Mouse (Mus musculus): Measurements from ENCODE around the gene Sgsm2. TPM values are rescaled to one million over a fixed set of nuclear protein-coding genes. Genes with fewer than 3 reads are reported as not detected.
A peak's percentile ranks its signal among the peaks of the same experiment; 100 is the strongest.
"Not testable (repeated sequence)": the region's sequence is repeated elsewhere in the genome, so short reads cannot be mapped to it uniquely, and the experiment has no call there.

Sgsm2 gene
- polyA plus RNA-seq, 1 experiment from 2014 or later: 4.2 TPM

GRCm38 (mm10) chr11:74826702-74827101 lies 70.2 kb downstream of the Sgsm2 start:
- H3K27me3 ChIP-seq (replicated peaks): no peaks in the 10 kb centered on the region
- no peak overlapping the region for H3K9ac ChIP-seq
- no peak overlapping the region for H3K4me3 ChIP-seq
- H3K4me1 ChIP-seq: peaks cover 25% of the 10 kb centered on the region
- H3K36me3 ChIP-seq: peaks cover 7% of the 10 kb centered on the region; the same call in 1 of the 2 replicates
- no peak overlapping the region for H3K27ac ChIP-seq (replicated peaks)
- no peak overlapping the region for H3K4me2 ChIP-seq
- no peaks in the 10 kb centered on the region for H3K9me3 ChIP-seq
- WGBS: 80% methylated on average over 5 of the region's 5 CpGs
- ATAC-seq (ENCODE audit: extremely low read depth, insufficient number of reproducible peaks, low FRiP score, low TSS enrichment): no peak

GRCm38 (mm10) chr11:74826151-74826550 lies 70.7 kb downstream of the Sgsm2 start:
- no peak for ATAC-seq (ENCODE audit: extremely low read depth, insufficient number of reproducible peaks, low FRiP score, low TSS enrichment)
- 56% methylated on average over 7 of the region's 7 CpGs for WGBS
- peaks cover 7% of the 10 kb centered on the region; the same call in 1 of the 2 replicates for H3K36me3 ChIP-seq
- H3K9ac ChIP-seq: no peak overlapping the region
- H3K9me3 ChIP-seq: no peaks in the 10 kb centered on the region
- H3K4me1 ChIP-seq: peaks cover 25% of the 10 kb centered on the region
- no peak overlapping the region for H3K4me3 ChIP-seq
- H3K27ac ChIP-seq (replicated peaks): no peak overlapping the region
- no peaks in the 10 kb centered on the region for H3K27me3 ChIP-seq (replicated peaks)
- no peak overlapping the region for H3K4me2 ChIP-seq

GRCm38 (mm10) chr11:74822746-74823440 lies 74.0 kb downstream of the Sgsm2 start:
- Histone ChIP-seq H3K27me3 (replicated peaks) (no peaks in the 10 kb centered on the region), H3K4me2 (no peak overlapping the region), H3K27ac (replicated peaks) (no peak overlapping the region), H3K9ac (no peak overlapping the region), H3K9me3 (no peaks in the 10 kb centered on the region), H3K36me3 (peaks cover 28% of the 10 kb centered on the region), H3K4me3 (no peak overlapping the region), H3K4me1 (peaks cover 8% of the 10 kb centered on the region)
- no peak for ATAC-seq (ENCODE audit: extremely low read depth, insufficient number of reproducible peaks, low FRiP score, low TSS enrichment)
- 76% methylated on average over 7 of the region's 7 CpGs for WGBS

- ATAC-seq (ENCODE audit: extremely low read depth, insufficient number of reproducible peaks, low FRiP score, low TSS enrichment): no peak
- Histone ChIP-seq H3K4me3 (no peak overlapping the region), H3K9ac (no peak overlapping the region), H3K4me1 (0 out of 2 replicates have a peak, but pooled peaks cover 5% of the 10 kb centered on the region), H3K4me2 (no peak overlapping the region), H3K27me3 (replicated peaks) (no peaks in the 10 kb centered on the region), H3K9me3 (no peaks in the 10 kb centered on the region), H3K36me3 (peaks cover 42% of the 10 kb centered on the region), H3K27ac (replicated peaks) (no peak overlapping the region)
- 27% methylated on average over 1 of the region's 1 CpGs for WGBS
Observed at GRCm38 (mm10) chr11:74821463-74821862, 75.4 kb downstream of the Sgsm2 start.

- Histone ChIP-seq H3K4me3 (no peak overlapping the region), H3K9me3 (no peaks in the 10 kb centered on the region), H3K9ac (no peak overlapping the region), H3K4me1 (0 out of 2 replicates have a peak, but pooled peaks cover under 1% of the 10 kb centered on the region), H3K27me3 (replicated peaks) (no peaks in the 10 kb centered on the region), H3K4me2 (no peak overlapping the region), H3K27ac (replicated peaks) (no peak overlapping the region), H3K36me3 (peaks cover 45% of the 10 kb centered on the region)
- 57% methylated on average over 1 of the region's 1 CpGs for WGBS
- ATAC-seq (ENCODE audit: extremely low read depth, insufficient number of reproducible peaks, low FRiP score, low TSS enrichment): no peak
Observed at GRCm38 (mm10) chr11:74820921-74821320, 75.9 kb downstream of the Sgsm2 start.

- Histone ChIP-seq H3K9me3 (no peaks in the 10 kb centered on the region), H3K27ac (replicated peaks) (no peak overlapping the region), H3K4me3 (no peak overlapping the region), H3K4me1 (peaks cover 8% of the 10 kb centered on the region), H3K36me3 (peaks cover 57% of the 10 kb centered on the region), H3K9ac (no peak overlapping the region), H3K4me2 (no peak overlapping the region), H3K27me3 (replicated peaks) (no peaks in the 10 kb centered on the region)
- no peak for ATAC-seq (ENCODE audit: extremely low read depth, insufficient number of reproducible peaks, low FRiP score, low TSS enrichment)
Observed at GRCm38 (mm10) chr11:74815795-74816194, 81.1 kb downstream of the Sgsm2 start.

- Histone ChIP-seq H3K4me1 (peaks cover 8% of the 10 kb centered on the region), H3K9ac (peak overlapping the region; percentile 33; the same call in 1 of the 2 replicates), H3K27me3 (replicated peaks) (no peaks in the 10 kb centered on the region), H3K4me2 (peak overlapping the region; percentile 8; the same call in 1 of the 2 replicates), H3K4me3 (no peak overlapping the region), H3K36me3 (peaks cover 56% of the 10 kb centered on the region), H3K9me3 (no peaks in the 10 kb centered on the region), H3K27ac (replicated peaks) (peak overlapping the region; percentile 53)
- 62% methylated on average over 5 of the region's 5 CpGs for WGBS
- ATAC-seq (ENCODE audit: extremely low read depth, insufficient number of reproducible peaks, low FRiP score, low TSS enrichment): no peak
Observed at GRCm38 (mm10) chr11:74811538-74811937, 85.3 kb downstream of the Sgsm2 start.

GRCm38 (mm10) chr11:74811027-74811426 lies 85.8 kb downstream of the Sgsm2 start:
- ATAC-seq (ENCODE audit: extremely low read depth, insufficient number of reproducible peaks, low FRiP score, low TSS enrichment): peak; percentile 19; the same call in 1 of the 2 replicates
- peak overlapping the region; percentile 8; the same call in 1 of the 2 replicates for H3K4me2 ChIP-seq
- H3K36me3 ChIP-seq: peaks cover 56% of the 10 kb centered on the region
- H3K9ac ChIP-seq; H3K4me1 ChIP-seq; H3K4me3 ChIP-seq; H3K9me3 ChIP-seq; H3K27me3 ChIP-seq (replicated peaks): not testable (repeated sequence)
- 23% methylated on average over 3 of the region's 3 CpGs for WGBS
- H3K27ac ChIP-seq (replicated peaks): peak overlapping the region; percentile 53

- Histone ChIP-seq H3K36me3 (peaks cover 65% of the 10 kb centered on the region), H3K4me2 (no peak overlapping the region), H3K4me3 (no peak overlapping the region), H3K9me3 (no peaks in the 10 kb centered on the region), H3K27ac (replicated peaks) (no peak overlapping the region), H3K9ac (no peak overlapping the region), H3K27me3 (replicated peaks) (no peaks in the 10 kb centered on the region), H3K4me1 (peaks cover 8% of the 10 kb centered on the region)
- ATAC-seq (ENCODE audit: extremely low read depth, insufficient number of reproducible peaks, low FRiP score, low TSS enrichment): no peak
Observed at GRCm38 (mm10) chr11:74810134-74810533, 86.7 kb downstream of the Sgsm2 start.

GRCm38 (mm10) chr11:74808251-74808853 lies 88.5 kb downstream of the Sgsm2 start:
- H3K9ac ChIP-seq: no peak overlapping the region
- 79% methylated on average over 6 of the region's 6 CpGs for WGBS
- no peaks in the 10 kb centered on the region for H3K27me3 ChIP-seq (replicated peaks)
- no peak for ATAC-seq (ENCODE audit: extremely low read depth, insufficient number of reproducible peaks, low FRiP score, low TSS enrichment)
- H3K4me2 ChIP-seq: no peak overlapping the region
- no peak overlapping the region for H3K4me3 ChIP-seq
- no peaks in the 10 kb centered on the region for H3K9me3 ChIP-seq
- peaks cover 71% of the 10 kb centered on the region for H3K36me3 ChIP-seq
- H3K27ac ChIP-seq (replicated peaks): no peak overlapping the region
- H3K4me1 ChIP-seq: peaks cover 8% of the 10 kb centered on the region

GRCm38 (mm10) chr11:74807246-74807882 lies 89.5 kb downstream of the Sgsm2 start:
- H3K9ac ChIP-seq: no peak overlapping the region

More at GRCm38 (mm10) chr11:74807246-74807882, 89.5 kb downstream of the Sgsm2 start:
- no peak overlapping the region for H3K4me3 ChIP-seq
- no peaks in the 10 kb centered on the region for H3K27me3 ChIP-seq (replicated peaks)
- WGBS: 91% methylated on average over 6 of the region's 6 CpGs
- H3K9me3 ChIP-seq: no peaks in the 10 kb centered on the region
- H3K36me3 ChIP-seq: peaks cover 75% of the 10 kb centered on the region
- no peak overlapping the region for H3K27ac ChIP-seq (replicated peaks)
- no peak overlapping the region for H3K4me2 ChIP-seq
- ATAC-seq (ENCODE audit: extremely low read depth, insufficient number of reproducible peaks, low FRiP score, low TSS enrichment): no peak
- H3K4me1 ChIP-seq: peaks cover 8% of the 10 kb centered on the region
